Mouse (Mus musculus) lung, adult 2 months (tissue): ENCODE measurements around the gene Hsd17b6.

Source experiments
- CTCF ChIP-seq: fragments of 200-500 bp; IDR thresholded peaks from 2 replicates; pipeline ENCODE4 v1.5.1; 2011; ENCODE audit warnings: mild to moderate bottlenecking, low read length, control low read depth; ENCODE audit not compliant: insufficient read depth
- POLR2A ChIP-seq: fragments of 200-500 bp; IDR thresholded peaks from 2 replicates; pipeline ENCODE4 v1.6.1; 2011; ENCODE audit warnings: low read depth, mild to moderate bottlenecking, control low read depth, low read length, borderline replicate concordance; ENCODE audit errors: extremely low read depth

DNA sequence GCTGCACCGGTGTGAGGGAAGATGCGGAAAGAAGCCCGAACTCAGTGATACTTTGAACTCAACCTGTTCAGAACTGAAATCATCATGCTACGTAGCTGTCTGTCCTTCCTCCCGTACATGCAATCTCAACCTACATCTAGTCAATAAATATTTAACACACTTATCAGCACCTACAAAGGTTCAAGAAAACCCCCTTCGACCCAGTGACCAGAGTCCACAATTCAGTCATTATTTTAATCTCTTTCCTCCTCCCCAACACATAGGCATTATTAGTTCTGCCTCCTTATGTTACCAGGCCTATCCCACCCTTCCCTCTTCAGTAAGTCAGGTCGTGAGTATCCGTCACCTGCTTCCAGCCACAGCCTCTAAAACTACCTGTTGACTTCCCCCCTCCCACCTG, 1.9 kb downstream of the Hsd17b6 start:
- TF ChIP-seq CTCF (no peak), POLR2A (no peak)
